Mouse (Mus musculus) T-cell, adult 2 months (primary cell): ENCODE results near the gene Mut.

Experiments used
- DNase-seq: peaks from one replicate; pipeline ENCODE4 v3.0.0; 2022; ENCODE audit warnings: low spot score

The Mut gene

DNA sequence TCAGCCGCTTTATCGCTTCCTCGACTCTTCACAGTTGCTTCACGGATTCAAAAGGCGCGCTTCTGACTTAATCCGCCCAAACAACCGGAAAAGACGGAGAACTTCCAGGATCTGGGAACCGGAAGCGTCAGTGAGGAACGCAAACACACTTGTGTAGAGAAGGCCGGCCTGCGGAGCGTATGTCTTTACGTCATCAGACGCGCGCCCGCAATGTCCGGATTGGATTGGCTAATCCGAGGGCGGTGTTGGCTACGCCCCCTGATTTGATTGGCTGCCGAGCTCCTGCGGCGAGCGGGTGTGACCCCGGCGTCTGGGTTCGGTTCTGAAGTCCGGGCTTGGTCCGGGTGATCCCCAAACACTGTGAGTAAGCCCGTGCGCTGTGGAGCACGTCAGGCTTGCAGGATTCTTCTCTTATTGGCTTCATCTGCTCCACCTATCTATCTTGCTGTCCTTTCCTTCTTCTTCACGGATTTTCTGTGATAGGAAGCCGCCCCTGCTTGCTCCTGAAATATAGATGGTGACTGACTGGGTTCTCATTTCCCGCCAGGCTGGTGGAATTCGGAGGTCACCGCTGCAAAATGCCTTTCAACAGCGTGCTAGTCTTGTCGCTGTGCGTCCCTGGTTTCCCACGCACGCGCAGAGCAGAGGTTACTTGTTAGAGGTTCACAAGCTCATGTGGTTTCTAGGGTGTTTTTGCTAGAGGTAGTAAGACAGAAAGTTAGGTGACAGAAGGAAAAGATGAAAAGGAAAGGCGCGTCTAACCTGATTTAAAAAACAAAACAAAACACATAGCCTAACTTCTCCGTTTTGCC is at the start of gene Mut, which contains the start of gene Cenpq:
Gene Mut, plus strand, starts transcription at position 266 of the 812 bp plus-strand sequence.
Gene Cenpq, minus strand, starts transcription at position 628 of the 812 bp plus-strand sequence.
- peak; percentile 95 for DNase-seq

- no peak for DNase-seq
These were observed 49.3 kb upstream of the Mut start for GRCm38 (mm10) chr17:40885155-40885554.

DNA sequence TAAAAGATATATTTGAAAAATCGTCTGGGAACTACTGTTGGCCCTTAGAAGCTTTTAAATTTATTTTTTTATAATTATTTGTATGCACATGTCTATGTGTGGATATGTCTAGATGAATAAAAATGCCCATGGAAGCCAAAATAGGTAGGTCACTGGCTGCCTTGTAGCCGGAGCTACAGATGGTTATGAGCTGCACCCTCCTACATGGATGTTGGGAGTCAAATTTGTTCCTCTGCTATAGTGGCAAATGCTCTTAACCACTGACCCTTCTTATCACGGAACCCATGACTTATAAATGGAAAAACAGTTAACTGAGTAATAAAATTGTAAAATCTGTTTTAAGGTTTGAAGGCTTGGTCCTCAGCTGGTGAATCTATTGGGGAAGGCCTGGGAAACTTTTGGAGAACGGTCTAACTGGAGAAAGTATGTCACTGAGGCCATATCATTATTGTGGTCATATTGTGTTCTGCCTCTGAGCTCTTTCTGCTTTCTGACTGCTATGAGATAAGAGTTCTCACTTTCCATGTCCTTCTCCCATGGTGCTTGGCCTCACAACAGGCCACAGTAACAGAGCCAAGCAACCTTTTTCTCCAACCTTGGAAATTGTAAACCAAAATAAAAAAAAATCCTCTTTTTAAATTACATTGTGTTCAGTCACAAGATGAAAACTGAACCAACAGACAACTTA is 46.5 kb upstream of the Mut start:
- no peak for DNase-seq

DNA sequence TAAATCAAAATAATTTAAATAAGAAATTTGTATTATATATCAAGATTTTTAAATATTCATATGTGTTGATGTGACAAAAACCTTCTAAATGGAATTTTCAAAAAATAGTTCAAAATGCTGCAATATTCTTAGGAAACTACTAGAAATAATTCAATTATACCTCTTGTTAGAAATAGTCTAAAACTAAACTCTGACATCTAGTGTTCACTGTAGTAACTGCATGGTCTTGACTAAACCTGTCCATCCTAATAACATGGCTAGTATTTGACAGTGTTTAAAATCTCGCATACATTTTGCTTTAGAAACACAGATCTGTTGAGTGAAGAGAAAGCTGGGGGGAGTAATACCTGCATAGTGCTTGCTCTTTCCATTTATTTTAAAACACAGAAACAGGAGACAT is 37.6 kb upstream of the Mut start:
- no peak for DNase-seq

DNA sequence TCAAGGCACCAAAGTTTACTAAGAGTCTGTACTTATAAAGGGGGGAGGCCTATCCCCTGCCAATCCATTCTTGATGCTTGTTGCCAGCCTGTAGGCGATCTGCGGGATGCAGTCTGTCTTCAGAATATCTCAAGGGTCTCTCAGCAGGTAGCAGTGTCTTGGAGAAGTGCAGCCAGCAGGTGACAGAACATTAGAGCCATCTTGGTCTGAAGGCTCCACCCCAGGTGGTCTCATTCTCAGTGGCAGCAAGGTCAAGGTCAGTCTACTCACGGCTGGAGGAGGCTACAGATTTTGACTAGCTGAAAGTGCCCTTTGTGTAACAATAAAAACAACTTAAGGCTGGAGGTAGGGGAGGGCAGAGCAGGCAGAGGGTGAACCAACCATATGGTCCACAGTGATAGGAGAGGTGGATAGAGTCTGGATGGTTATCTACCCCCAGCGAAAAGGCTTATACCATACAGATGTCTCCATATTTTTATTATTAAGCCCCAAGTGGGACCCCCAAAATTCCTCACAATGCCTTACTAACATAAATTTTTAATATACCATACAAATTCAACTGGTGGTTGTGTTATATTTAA is 34.6 kb upstream of the Mut start:
- no peak for DNase-seq

GRCm38 (mm10) chr17:40903345-40903744 is 31.1 kb upstream of the Mut start:
- DNase-seq, result no peak

GRCm38 (mm10) chr17:40904056-40904597 is 30.4 kb upstream of the Mut start:
- no peak for DNase-seq

GRCm38 (mm10) chr17:40904721-40905154 is 29.7 kb upstream of the Mut start:
- DNase-seq, result no peak

- DNase-seq, result no peak
These were observed 20.2 kb upstream of the Mut start, which contains the start of gene Glyatl3 for GRCm38 (mm10) chr17:40914250-40914649. Glyatl3 (minus strand) TSS chr17:40914350.

- no peak for DNase-seq
These were observed 19.0 kb upstream of the Mut start for GRCm38 (mm10) chr17:40915499-40915898.

GRCm38 (mm10) chr17:40933985-40934384 is 500 bp upstream of the Mut start:
- DNase-seq, result peak; percentile 0

- no peak for DNase-seq
These were observed 14.0 kb downstream of the Mut start for GRCm38 (mm10) chr17:40948518-40948917.

DNA sequence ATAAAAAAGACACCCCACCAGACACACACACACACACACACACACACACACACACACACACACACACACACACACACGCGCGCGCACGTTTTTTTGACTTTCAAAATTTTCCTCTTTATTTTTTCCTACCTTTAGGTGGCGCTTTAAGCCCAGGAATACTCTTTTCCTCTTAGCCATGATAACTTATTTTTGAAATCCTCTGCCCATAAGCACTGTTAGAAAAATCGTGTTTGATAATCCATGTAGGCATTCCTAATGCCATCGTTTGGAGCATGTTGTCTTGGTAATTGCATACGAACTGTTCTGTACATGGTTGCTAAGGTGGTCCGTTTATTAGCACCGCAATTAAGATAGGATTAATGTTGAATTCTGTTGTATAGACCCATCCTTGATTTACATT is 43.4 kb downstream of the Mut start:
- DNase-seq, result no peak

DNA sequence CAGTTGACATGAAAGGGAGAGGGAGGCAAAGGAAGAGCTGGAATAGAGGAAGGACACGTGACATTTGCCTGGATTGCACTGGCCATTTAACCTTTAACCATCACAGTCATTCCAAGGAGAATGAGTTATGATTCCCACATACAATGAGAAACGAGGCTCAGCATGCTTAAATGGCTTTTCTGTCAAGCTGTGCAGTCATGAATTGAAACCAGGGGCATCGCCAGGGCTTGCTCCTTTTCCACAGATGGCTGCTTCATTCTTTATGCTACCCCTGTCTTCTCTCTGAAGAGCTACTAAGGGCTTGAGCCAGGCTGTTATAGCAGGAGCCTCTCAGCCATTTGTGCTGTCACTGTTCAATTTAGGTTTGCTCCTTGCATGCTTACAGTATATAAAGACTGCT is 57.6 kb downstream of the Mut start:
- DNase-seq, result no peak
